11 mouse cellular contexts compared by ENCODE assay signal in the genomic region with DNA sequence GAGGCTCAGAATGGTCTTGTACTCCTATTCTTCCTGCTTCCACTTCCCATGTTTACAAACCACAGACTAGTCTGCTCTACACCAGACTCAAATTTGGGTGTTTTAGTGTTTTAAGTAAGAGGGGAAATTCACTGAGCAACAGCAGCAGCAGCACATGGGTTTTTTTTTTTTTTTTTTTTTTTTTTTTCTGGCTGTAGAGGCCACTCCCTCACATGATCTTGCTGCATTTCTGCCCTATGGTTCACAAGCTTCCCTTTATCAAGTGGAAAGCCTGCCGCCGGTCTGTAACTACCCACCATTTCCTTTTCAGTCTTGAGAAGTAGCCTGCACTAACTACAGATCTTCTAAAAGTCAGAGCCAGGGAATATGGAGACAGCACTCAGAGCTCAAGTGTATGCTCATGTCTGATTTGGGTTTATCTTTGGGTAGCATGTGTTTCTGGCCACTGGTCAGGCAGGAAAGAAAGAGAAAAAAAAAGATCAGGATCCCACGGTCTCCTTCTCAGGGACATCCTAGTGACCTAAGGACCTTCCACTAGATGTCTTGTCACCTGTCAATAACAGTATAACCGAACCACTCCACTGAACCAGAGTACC. TPM values are rescaled to one million over a fixed set of nuclear protein-coding genes. Genes with fewer than 3 reads are reported as not detected.
DNase-seq lines count a peak whose midpoint lies in the region; ATAC-seq and TF ChIP-seq lines count a peak whose summit lies in the region.
"Had no signal": no experiment of that assay in that cellular context is flagged by ENCODE, and none has a peak within 500 bp of the region (broad histone marks: within the 10 kb centered on the region; RNA-seq: fewer than 3 reads in every experiment).

No protein-coding gene starts in this region.

- no peak overlapping the region for H3K9ac ChIP-seq in intestine, embryonic 14.5 days (ENCODE audit: low read length)
- H3K9ac ChIP-seq in intestine, postnatal 0 days (ENCODE audit: low read depth, low read length): no peak overlapping the region
- no peak overlapping the region for H3K9ac ChIP-seq in limb, embryonic 11.5 days (ENCODE audit: low read length)

- ATAC-seq in intestine, embryonic 14.5 days (replicated peaks; ENCODE audit: low FRiP score, low TSS enrichment, low read depth): no peak
- no peak for ATAC-seq in intestine, postnatal 0 days
- ATAC-seq in activated CD4-positive, CD25-positive, alpha-beta regulatory T cell, adult 4 months: peak; percentile 38
- peak; percentile 28; the same call in 1 of the 2 replicates for ATAC-seq in limb, embryonic 11.5 days (ENCODE audit: insufficient number of reproducible peaks, low FRiP score, low TSS enrichment, low read depth)
- ATAC-seq in cerebellum, adult (ENCODE audit: insufficient number of reproducible peaks, low FRiP score, low TSS enrichment): no peak

- no peak for TF ChIP-seq CTCF in intestine, postnatal 0 days (IDR thresholded peaks at IDR 0.05; ENCODE audit: low read depth)

- peak overlapping the region; percentile 39 for H3K27ac ChIP-seq in intestine, embryonic 14.5 days (ENCODE audit: low read depth)
- no peak overlapping the region for H3K27ac ChIP-seq in intestine, postnatal 0 days (ENCODE audit: low read depth, low read length)
- H3K27ac ChIP-seq in limb, embryonic 11.5 days (replicated peaks; ENCODE audit: low read depth, low read length): peak overlapping the region; percentile 30; the same call in 1 of the 2 replicates

- H3K4me3 ChIP-seq in intestine, embryonic 14.5 days (ENCODE audit: low read depth, low read length): no peak overlapping the region
- no peak overlapping the region for H3K4me3 ChIP-seq in intestine, postnatal 0 days (ENCODE audit: low read depth, low read length)
- no peak overlapping the region for H3K4me3 ChIP-seq in limb, embryonic 11.5 days (ENCODE audit: low read depth, low read length)
- H3K4me3 ChIP-seq: erythroblast, embryonic 14.5 days had no signal

- 40% methylated on average over 4 of the region's 4 CpGs for WGBS in intestine, embryonic 14.5 days
- 26% methylated on average over 4 of the region's 4 CpGs for WGBS in intestine, postnatal 0 days
- 60% methylated on average over 4 of the region's 4 CpGs for WGBS in limb, embryonic 11.5 days

- no peak for DNase-seq in intestine, embryonic 14.5 days (ENCODE audit: low spot score)
- DNase-seq in limb, embryonic 11.5 days (ENCODE audit: low spot score): no peak
- peak; percentile 36 for DNase-seq in naive thymus-derived CD4-positive, alpha-beta T cell, adult 2 months (ENCODE audit: low read depth)
- no peak for DNase-seq in retina, postnatal 1 day
- DNase-seq in cerebellum, postnatal 36 days: no peak
- DNase-seq: gastrocnemius, postnatal 36 days; thymus, adult 18-20 months had no signal

- H3K4me2 ChIP-seq in intestine, embryonic 14.5 days (ENCODE audit: low read length): no peak overlapping the region
- no peak overlapping the region for H3K4me2 ChIP-seq in intestine, postnatal 0 days (replicated peaks; ENCODE audit: low read depth)
- H3K4me2 ChIP-seq in limb, embryonic 11.5 days (ENCODE audit: low read depth, severe bottlenecking): no peak overlapping the region

- no peaks in the 10 kb centered on the region for H3K27me3 ChIP-seq in intestine, embryonic 14.5 days (replicated peaks; ENCODE audit: control insufficient read depth, insufficient read depth, low read length)
- H3K27me3 ChIP-seq in intestine, postnatal 0 days (replicated peaks; ENCODE audit: control insufficient read depth, insufficient read depth, low read length): no peaks in the 10 kb centered on the region
- no peaks in the 10 kb centered on the region for H3K27me3 ChIP-seq in limb, embryonic 11.5 days (ENCODE audit: control insufficient read depth, insufficient read depth, low read length)

- peaks cover 42% of the 10 kb centered on the region for H3K4me1 ChIP-seq in intestine, embryonic 14.5 days (replicated peaks; ENCODE audit: control insufficient read depth, insufficient read depth, low read length)
- H3K4me1 ChIP-seq in intestine, postnatal 0 days (replicated peaks; ENCODE audit: control insufficient read depth, insufficient read depth, low read length): peaks cover 3% of the 10 kb centered on the region; the same call in 1 of the 2 replicates
- H3K4me1 ChIP-seq in limb, embryonic 11.5 days (ENCODE audit: control insufficient read depth, insufficient read depth, low read length): peaks cover 15% of the 10 kb centered on the region

- H3K9me3 ChIP-seq in intestine, embryonic 14.5 days (ENCODE audit: control insufficient read depth, low read length): 0 out of 2 replicates have a peak, but pooled peaks cover 5% of the 10 kb centered on the region
- no peaks in the 10 kb centered on the region for H3K9me3 ChIP-seq in intestine, postnatal 0 days (ENCODE audit: control insufficient read depth)
- H3K9me3 ChIP-seq in limb, embryonic 11.5 days (ENCODE audit: control insufficient read depth, low read length): no peaks in the 10 kb centered on the region

- H3K36me3 ChIP-seq in intestine, embryonic 14.5 days (ENCODE audit: control insufficient read depth, insufficient read depth, low read length): no peaks in the 10 kb centered on the region
- H3K36me3 ChIP-seq in intestine, postnatal 0 days (ENCODE audit: control insufficient read depth, insufficient read depth): no peaks in the 10 kb centered on the region
- H3K36me3 ChIP-seq in limb, embryonic 11.5 days (ENCODE audit: control insufficient read depth, insufficient read depth, low read length): no peaks in the 10 kb centered on the region

RNA-seq across cellular contexts. Expression of gene Ddc, which starts 11.4 kb away (rescaled TPM):
- polyA plus RNA-seq in intestine, embryonic 14.5 days (2014; fragmentation: Nextera tagmentation; extraction: Ambion mirVana): 34.8 and 37.3 TPM in 2 replicates
- 19.2 and 20.9 TPM in 2 replicates for polyA plus RNA-seq in intestine, postnatal 0 days (2015; fragmentation: Nextera tagmentation; extraction: Ambion mirVana)
- 1 to 10 TPM; 1.9 to 2.4 TPM for polyA plus RNA-seq in activated CD4-positive, CD25-positive, alpha-beta regulatory T cell, adult 4 months (2017; shearing (Covaris generic))
- 9.2 and 10.2 TPM in 2 replicates for polyA plus RNA-seq in limb, embryonic 11.5 days (2014; fragmentation: Nextera tagmentation; extraction: Ambion mirVana)

Comparison
In these comparisons a context has a peak if more than half of its experiments do, and no peak if none do; other contexts are left out.
1. ATAC-seq: peak in activated CD4-positive, CD25-positive, alpha-beta regulatory T cell, adult 4 months (single experiment) and limb, embryonic 11.5 days (single experiment); none in intestine, embryonic 14.5 days (single experiment), intestine, postnatal 0 days (single experiment) and cerebellum, adult (single experiment).